Mouse (Mus musculus): ENCODE data around the gene Espnl. TPM values are rescaled to one million over a fixed set of nuclear protein-coding genes. Genes with fewer than 3 reads are reported as not detected.

Espnl gene
- total RNA-seq, 4 experiments from 2014 or later: not detected

DNA sequence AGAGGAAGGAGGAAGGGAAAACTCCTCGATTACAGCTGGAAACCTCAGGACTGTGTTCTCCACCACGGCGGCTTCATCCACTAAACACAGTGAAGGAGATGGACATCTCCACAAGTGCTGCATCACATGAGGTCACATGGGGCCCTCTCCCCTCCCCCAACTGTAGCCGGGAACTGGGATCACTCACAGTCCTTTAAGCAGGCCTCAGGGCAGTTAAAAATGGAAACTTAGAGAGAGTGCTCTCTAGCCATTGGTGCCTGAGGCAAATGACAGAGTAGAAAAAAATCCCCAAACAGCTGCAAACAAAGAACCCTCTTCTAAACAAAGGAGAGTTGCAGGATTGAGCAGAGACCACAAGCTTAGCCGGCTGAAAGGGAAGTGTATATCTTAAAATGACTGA is 8.6 kb upstream of the Espnl start:
- DNase-seq (ENCODE audit: low spot score in 2 of 2): no peak

GRCm38 (mm10) chr1:91317656-91318055 is 4.2 kb upstream of the Espnl start:
- DNase-seq (ENCODE audit: low spot score in 2 of 2): no peak

GRCm38 (mm10) chr1:91324646-91325045 is 2.8 kb downstream of the Espnl start:
- no peak for DNase-seq (ENCODE audit: low spot score in 2 of 2)

DNA sequence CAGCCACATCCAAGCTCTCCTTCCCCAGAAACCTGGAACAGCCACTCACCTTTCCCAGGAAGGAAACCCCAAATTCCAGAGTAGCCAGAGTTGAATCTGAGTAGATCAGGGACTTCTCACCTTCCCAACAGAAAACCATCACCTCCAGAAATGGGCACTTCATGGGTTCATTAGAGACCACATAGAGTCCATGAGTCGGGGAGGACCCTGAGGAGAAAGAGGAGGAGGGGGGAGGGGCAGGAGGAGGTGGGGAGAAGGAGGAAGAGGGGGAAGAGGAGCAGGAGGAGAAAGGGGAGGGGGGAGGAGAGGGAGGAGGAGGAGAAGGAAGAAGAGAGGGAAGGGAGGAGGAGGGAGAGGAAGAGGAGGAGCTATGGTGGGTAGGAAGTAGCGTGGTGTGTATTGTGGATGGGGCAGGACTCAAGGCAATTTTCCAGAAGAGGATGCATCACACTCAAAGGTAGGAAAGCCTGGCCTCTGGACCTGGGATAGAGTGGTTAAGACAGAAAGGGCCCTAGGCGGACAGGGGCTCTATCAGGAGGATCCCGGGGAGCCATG is 3.7 kb downstream of the Espnl start:
- DNase-seq (ENCODE audit: low spot score in 2 of 2): no peak

DNA sequence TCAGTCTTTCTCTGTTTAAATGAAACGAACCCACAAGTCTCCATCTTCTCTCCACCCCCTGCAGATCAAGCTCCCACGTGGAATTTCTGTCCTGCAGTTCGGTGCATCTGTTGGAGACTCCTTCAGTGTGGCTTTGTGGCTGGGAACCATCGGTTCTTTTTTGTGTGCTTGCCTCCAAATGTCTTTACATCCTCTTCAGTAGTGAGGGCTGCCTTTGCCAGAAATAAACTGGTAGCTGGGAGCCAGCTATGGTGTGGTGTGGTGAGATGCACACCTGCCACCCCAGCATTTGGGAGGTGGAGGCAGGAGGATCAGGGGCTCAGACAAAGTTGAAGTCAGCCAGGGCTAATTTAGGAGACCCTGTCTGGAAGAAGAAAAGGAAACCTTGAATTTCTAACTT is 10.2 kb downstream of the Espnl start:
- DNase-seq (ENCODE audit: low spot score in 2 of 2): no peak

- no peak for DNase-seq (ENCODE audit: low spot score in 2 of 2)
These were observed 11.7 kb downstream of the Espnl start for GRCm38 (mm10) chr1:91333582-91333981.

DNA sequence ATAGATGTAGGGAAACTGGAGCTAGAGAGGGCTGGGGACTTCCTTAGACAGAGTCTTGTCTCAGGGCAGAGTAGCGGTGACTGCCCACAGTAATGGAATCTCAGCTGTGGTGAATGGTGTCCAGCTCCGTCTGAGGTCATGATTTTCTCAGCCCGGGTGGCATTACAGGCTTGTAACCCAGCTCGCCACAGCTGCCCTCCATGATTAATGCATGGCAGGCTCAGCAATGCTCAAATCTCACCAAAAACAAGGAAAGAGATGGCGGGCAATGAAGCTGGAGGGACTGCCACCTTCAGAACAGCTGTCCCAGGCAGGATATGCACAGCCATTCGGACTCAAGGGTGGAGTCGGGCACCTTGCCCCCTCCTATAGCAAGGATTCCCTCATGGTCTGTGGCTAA is 15.5 kb downstream of the Espnl start:
- DNase-seq (ENCODE audit: low spot score in 2 of 2): no peak

GRCm38 (mm10) chr1:91344001-91344400 is 22.1 kb downstream of the Espnl start:
- DNase-seq (ENCODE audit: low spot score in 2 of 2): no peak

DNA sequence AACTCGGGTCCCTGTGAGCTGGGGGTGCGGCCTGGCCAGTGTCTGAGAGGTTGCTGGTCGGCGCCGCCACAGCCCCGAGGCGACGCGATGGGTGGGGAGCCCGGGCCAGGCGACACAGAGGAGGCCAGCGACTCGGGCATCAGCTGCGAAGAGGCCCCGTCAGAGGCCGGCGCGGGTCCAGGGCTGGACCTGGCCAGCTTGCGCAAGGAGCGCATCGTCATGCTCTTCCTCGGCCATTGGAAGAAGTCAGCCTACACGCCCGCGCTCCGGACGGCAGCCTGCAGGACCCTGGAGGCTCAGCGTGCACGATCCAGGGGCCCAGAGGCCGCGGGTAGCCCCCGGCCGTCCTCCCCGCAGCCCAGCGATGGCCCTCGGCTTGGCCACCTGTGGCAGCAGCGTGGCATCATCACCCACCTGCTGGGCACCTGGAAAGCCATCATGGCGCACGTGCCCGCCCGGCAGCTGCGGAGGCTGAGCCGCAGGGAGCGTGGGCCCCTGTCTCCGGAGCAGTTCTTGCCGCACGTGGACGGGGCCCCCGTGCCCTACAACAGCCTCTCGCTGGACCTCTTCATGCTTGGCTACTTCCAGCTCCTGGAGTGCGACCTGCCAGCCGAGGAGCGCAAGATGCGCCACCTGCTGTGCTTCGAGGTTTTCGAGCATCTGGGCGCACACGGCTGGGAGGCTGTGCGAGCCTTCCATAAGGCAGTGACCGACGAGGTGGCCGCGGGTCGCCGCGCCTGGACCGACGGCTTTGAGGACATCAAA is 23.2 kb downstream of the Espnl start:
- DNase-seq (ENCODE audit: low spot score in 2 of 2): no peak

DNA sequence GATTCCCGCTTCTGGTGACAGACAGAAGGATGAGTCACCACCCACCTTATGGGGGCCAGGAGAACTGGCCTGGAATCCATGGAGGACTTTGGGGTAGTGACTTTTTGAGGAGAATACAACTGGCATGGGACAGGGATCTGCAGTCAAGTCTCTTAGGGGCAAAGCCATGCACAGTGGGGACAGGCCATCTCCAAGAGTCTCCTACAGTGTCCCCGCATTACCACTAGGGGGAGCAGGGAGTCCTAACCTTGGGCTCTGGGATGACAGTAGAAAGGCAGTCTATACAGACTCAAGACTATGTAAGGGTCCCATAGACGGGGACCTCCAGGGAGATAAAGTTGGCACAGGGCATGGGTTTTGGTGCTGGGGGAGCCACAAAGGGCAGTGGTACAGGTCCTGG is 25.0 kb downstream of the Espnl start:
- DNase-seq (ENCODE audit: low spot score in 2 of 2): peak; percentile 40 to 47

DNA sequence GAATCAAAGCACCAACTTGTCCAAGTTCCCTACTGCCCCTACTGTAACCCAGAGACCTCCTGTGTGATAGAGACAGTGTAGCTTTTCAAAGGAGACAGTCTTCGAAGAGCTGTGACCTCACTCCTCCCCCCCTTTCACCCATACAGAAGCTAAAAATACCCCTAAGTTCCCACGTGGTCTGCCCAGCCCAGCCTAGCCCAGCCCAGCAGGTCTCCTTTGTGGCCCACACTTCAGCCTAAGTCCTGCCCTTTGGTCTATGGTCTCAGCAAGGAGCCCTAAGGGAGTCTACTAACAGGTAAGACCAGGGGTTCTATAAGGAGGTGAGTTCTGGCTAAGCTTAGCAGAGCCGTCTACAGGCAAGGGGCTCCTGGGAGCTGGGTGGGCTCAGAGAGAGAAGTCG is 29.0 kb downstream of the Espnl start, which contains the start of gene Klhl30:
Gene Klhl30 (plus strand): TSS at position 176 of the 400 bp plus-strand sequence.
- DNase-seq (ENCODE audit: low spot score in 2 of 2): peak in 1 of 2 experiments; percentile 39

DNA sequence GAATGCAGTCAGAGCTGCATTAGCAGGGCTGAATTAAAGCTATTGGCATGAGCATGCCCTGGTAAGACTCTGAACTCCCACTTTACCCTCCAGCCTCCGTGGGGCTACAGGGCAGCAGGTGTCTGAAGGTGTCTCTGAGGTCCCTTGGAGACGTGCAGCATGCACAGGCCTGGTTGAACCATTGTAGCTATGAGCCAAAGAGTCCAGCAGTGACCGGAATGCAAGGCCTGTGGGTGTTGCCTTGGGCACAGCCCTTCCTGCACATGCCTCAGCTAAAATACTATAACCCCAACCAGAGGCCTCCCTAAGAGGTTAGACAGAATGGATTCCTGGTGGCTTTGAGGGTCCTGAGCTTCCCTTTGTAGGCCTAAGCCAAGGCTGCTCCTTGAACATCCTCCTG is 29.4 kb downstream of the Espnl start:
- no peak for DNase-seq (ENCODE audit: low spot score in 2 of 2)

- no peak for DNase-seq (ENCODE audit: low spot score in 2 of 2)
These were observed 30.4 kb downstream of the Espnl start for GRCm38 (mm10) chr1:91352277-91352676.

GRCm38 (mm10) chr1:91356105-91356504 is 34.2 kb downstream of the Espnl start:
- no peak for DNase-seq (ENCODE audit: low spot score in 2 of 2)

DNA sequence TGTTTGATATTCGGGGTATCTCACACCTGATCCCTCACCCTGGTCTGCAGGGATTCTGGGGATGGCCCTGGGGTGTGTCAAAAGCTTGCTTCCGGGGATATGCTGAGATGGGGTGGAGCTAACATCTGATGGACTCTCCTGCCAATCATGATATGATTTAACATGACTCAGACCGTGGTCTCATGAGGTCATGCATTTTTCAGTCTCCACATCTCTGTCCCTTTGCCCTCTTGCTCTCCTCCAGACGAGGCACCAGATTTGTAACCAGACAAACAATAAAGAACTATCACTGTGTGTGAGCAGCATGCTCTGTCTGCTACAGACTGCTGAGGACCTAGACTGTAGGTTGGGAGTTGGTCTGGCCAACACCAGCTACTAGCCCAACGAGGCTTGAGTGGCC is 40.2 kb downstream of the Espnl start:
- no peak for DNase-seq (ENCODE audit: low spot score in 2 of 2)

GRCm38 (mm10) chr1:91364822-91365644 is 43.2 kb downstream of the Espnl start:
- no peak for DNase-seq (ENCODE audit: low spot score in 2 of 2)

DNA sequence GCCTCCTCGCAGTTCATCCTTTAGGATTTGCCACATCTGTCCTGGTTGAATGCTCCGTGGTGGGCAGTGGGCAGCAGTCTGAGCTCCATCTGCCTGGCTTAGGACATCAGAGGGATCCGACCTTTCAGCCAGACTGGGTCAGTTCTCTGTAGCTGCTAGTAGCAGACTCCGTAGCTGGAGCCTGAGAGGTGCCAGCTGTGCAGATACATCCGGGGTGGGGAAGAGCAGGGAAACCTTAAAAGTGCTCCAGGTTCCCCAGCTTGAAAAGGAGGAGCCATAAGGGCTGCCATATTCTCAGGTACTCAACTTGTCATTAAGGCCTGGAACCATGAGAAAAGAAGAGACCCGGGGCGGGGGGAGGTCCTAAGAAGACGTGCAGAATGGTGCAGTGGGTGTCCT is 43.9 kb downstream of the Espnl start:
- no peak for DNase-seq (ENCODE audit: low spot score in 2 of 2)

DNA sequence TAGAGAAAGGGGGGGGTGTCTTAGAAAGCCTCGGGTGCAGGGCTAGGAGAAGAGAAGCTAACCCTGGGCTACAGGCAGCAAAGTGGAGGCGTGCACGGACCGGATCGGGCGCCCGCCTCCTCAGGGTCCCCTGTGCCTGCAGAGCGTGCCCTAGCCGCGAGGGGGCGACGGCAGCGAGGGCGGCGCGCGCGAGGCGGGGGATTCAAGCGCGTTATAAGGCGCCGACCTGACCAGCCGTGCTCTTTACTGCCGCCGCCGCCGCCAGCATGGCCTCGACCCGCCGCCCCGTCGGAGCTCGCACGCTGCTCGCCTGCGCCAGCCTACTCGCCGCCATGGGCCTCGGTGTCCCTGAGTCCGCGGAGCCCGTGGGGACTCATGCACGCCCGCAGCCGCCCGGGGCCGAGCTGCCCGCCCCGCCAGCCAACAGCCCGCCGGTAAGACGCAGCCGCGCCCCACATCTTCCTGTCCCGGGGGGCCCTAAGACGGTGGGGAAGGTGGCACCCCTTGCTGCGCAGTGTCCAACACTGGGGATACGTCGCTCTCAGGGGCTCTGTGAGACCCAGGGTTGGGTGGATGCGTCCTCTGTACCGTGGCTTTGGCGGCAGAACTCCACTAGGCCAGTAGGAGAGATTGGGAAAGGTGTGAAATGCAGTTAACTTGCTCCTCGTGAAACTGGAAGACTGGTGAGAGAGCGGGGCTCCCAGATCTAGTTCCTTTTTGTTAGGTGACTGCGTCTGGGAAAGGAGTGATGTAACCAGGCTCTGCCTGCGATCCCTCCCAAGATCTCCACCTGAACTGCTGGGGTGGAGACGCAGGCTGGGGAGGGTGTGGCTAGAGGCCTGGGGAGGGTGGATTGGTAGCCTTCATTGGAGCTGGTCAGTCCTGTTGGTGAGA is 44.6 kb downstream of the Espnl start, which contains the start of gene Erfe:
Gene Erfe (plus strand): TSS at position 216 of the 894 bp plus-strand sequence.
- DNase-seq (ENCODE audit: low spot score in 2 of 2): peak; percentile 40 to 50

GRCm38 (mm10) chr1:91367295-91367694 is 45.4 kb downstream of the Espnl start:
- DNase-seq (ENCODE audit: low spot score in 2 of 2): no peak

GRCm38 (mm10) chr1:91369408-91369807 is 47.5 kb downstream of the Espnl start:
- DNase-seq (ENCODE audit: low spot score in 2 of 2): no peak

- DNase-seq (ENCODE audit: low spot score in 2 of 2): no peak
These were observed 48.2 kb downstream of the Espnl start for GRCm38 (mm10) chr1:91370055-91370454.
